Mouse (Mus musculus) bone marrow macrophage, adult 2 months (primary cell): ENCODE measurements at regions not wholly inside any gene's neighbourhood (a gene's known extent, or its start where the extent isn't known, plus 50 kb on each side); places are given as distances from the start of the nearest gene placed in this dataset.

Experiments
- CTCF ChIP-seq: IDR thresholded peaks from 2 replicates; pipeline ENCODE4 v1.5.1; 2012; ENCODE audit warnings: low read depth, mild to moderate bottlenecking, low read length, moderate library complexity
- POLR2A ChIP-seq: IDR thresholded peaks from 2 replicates; pipeline ENCODE4 v1.6.1; 2012; ENCODE audit warnings: mild to moderate bottlenecking, low read depth, low read length, borderline replicate concordance

- no peak for TF ChIP-seq CTCF
- TF ChIP-seq POLR2A: no peak
Measured at GRCm38 (mm10) chr10:37279316-37279715, 140.6 kb upstream of the Marcks start.
